Mouse (Mus musculus): ENCODE results near the gene Man1a2. TPM values are rescaled to one million over a fixed set of nuclear protein-coding genes. Genes with fewer than 3 reads are reported as not detected.

The Man1a2 gene
- total and polyA plus RNA-seq, 2 experiments from 2014 or later: 51.5 to 70.7 TPM

- no peak overlapping the region for H3K27ac ChIP-seq (ENCODE audit: low read depth, low read length)
- no peak overlapping the region for H3K4me3 ChIP-seq (ENCODE audit: low read depth, low read length)
- no peaks in the 10 kb centered on the region for H3K4me1 ChIP-seq (ENCODE audit: insufficient read depth, low read length)
- DNase-seq (ENCODE audit: low spot score): no peak
- no peak for TF ChIP-seq CTCF (IDR thresholded peaks at IDR 0.05)
- H3K9ac ChIP-seq (replicated peaks; ENCODE audit: low read length, poor library complexity, severe bottlenecking): no peak overlapping the region
- H3K4me2 ChIP-seq (ENCODE audit: low read depth, low read length, poor library complexity, severe bottlenecking): no peak overlapping the region
- no peaks in the 10 kb centered on the region for H3K9me3 ChIP-seq (ENCODE audit: low read length)
- 89% methylated on average over 11 of the region's 11 CpGs for WGBS
- no peaks in the 10 kb centered on the region for H3K27me3 ChIP-seq (ENCODE audit: insufficient read depth, low read length)
- H3K36me3 ChIP-seq (ENCODE audit: insufficient read depth, low read length): no peaks in the 10 kb centered on the region
- no peak for ATAC-seq (ENCODE audit: low FRiP score)
Measured at GRCm38 (mm10) chr3:100725960-100726674, 40.8 kb upstream of the Man1a2 start.

- no peaks in the 10 kb centered on the region for H3K4me1 ChIP-seq (ENCODE audit: insufficient read depth, low read length)
- no peaks in the 10 kb centered on the region for H3K36me3 ChIP-seq (ENCODE audit: insufficient read depth, low read length)
- H3K27ac ChIP-seq (ENCODE audit: low read depth, low read length): no peak overlapping the region
- no peak for ATAC-seq (ENCODE audit: low FRiP score)
- no peak overlapping the region for H3K4me3 ChIP-seq (ENCODE audit: low read depth, low read length)
- no peak overlapping the region for H3K9ac ChIP-seq (replicated peaks; ENCODE audit: low read length, poor library complexity, severe bottlenecking)
- no peak for DNase-seq (ENCODE audit: low spot score)
- TF ChIP-seq CTCF (IDR thresholded peaks at IDR 0.05): no peak
- no peaks in the 10 kb centered on the region for H3K9me3 ChIP-seq (ENCODE audit: low read length)
- no peak overlapping the region for H3K4me2 ChIP-seq (ENCODE audit: low read depth, low read length, poor library complexity, severe bottlenecking)
- H3K27me3 ChIP-seq (ENCODE audit: insufficient read depth, low read length): no peaks in the 10 kb centered on the region
- WGBS: 95% methylated on average over 5 of the region's 5 CpGs
Measured at GRCm38 (mm10) chr3:100720786-100721300, 35.5 kb upstream of the Man1a2 start.

- Histone ChIP-seq H3K27ac (ENCODE audit: low read depth, low read length) (no peak overlapping the region), H3K4me1 (ENCODE audit: insufficient read depth, low read length) (no peaks in the 10 kb centered on the region), H3K36me3 (ENCODE audit: insufficient read depth, low read length) (no peaks in the 10 kb centered on the region), H3K4me3 (ENCODE audit: low read depth, low read length) (no peak overlapping the region), H3K27me3 (ENCODE audit: insufficient read depth, low read length) (no peaks in the 10 kb centered on the region), H3K4me2 (ENCODE audit: low read depth, low read length, poor library complexity, severe bottlenecking) (no peak overlapping the region), H3K9ac (replicated peaks; ENCODE audit: low read length, poor library complexity, severe bottlenecking) (no peak overlapping the region), H3K9me3 (ENCODE audit: low read length) (no peaks in the 10 kb centered on the region)
- no peak for ATAC-seq (ENCODE audit: low FRiP score)
- DNase-seq (ENCODE audit: low spot score): no peak
- TF ChIP-seq CTCF (IDR thresholded peaks at IDR 0.05): no peak
- WGBS: 70% methylated on average over 7 of the region's 7 CpGs
Measured at GRCm38 (mm10) chr3:100716241-100716640, 30.9 kb upstream of the Man1a2 start.

- no peak overlapping the region for H3K4me2 ChIP-seq (ENCODE audit: low read depth, low read length, poor library complexity, severe bottlenecking)
- H3K27ac ChIP-seq (ENCODE audit: low read depth, low read length): no peak overlapping the region
- ATAC-seq (ENCODE audit: low FRiP score): no peak
- H3K9me3 ChIP-seq (ENCODE audit: low read length): no peaks in the 10 kb centered on the region
- no peaks in the 10 kb centered on the region for H3K4me1 ChIP-seq (ENCODE audit: insufficient read depth, low read length)
- TF ChIP-seq CTCF (IDR thresholded peaks at IDR 0.05): no peak
- H3K36me3 ChIP-seq (ENCODE audit: insufficient read depth, low read length): no peaks in the 10 kb centered on the region
- 80% methylated on average over 4 of the region's 4 CpGs for WGBS
- no peak for DNase-seq (ENCODE audit: low spot score)
- no peak overlapping the region for H3K9ac ChIP-seq (replicated peaks; ENCODE audit: low read length, poor library complexity, severe bottlenecking)
- no peak overlapping the region for H3K4me3 ChIP-seq (ENCODE audit: low read depth, low read length)
- no peaks in the 10 kb centered on the region for H3K27me3 ChIP-seq (ENCODE audit: insufficient read depth, low read length)
Measured at GRCm38 (mm10) chr3:100715367-100715766, 30.1 kb upstream of the Man1a2 start.

- no peaks in the 10 kb centered on the region for H3K36me3 ChIP-seq (ENCODE audit: insufficient read depth, low read length)
- H3K27me3 ChIP-seq (ENCODE audit: insufficient read depth, low read length): no peaks in the 10 kb centered on the region
- H3K9me3 ChIP-seq (ENCODE audit: low read length): no peaks in the 10 kb centered on the region
- no peak for DNase-seq (ENCODE audit: low spot score)
- H3K9ac ChIP-seq (replicated peaks; ENCODE audit: low read length, poor library complexity, severe bottlenecking): no peak overlapping the region
- H3K4me3 ChIP-seq (ENCODE audit: low read depth, low read length): no peak overlapping the region
- no peak overlapping the region for H3K4me2 ChIP-seq (ENCODE audit: low read depth, low read length, poor library complexity, severe bottlenecking)
- no peak overlapping the region for H3K27ac ChIP-seq (ENCODE audit: low read depth, low read length)
- ATAC-seq (ENCODE audit: low FRiP score): no peak
- H3K4me1 ChIP-seq (ENCODE audit: insufficient read depth, low read length): no peaks in the 10 kb centered on the region
- WGBS: 74% methylated on average over 11 of the region's 11 CpGs
- no peak for TF ChIP-seq CTCF (IDR thresholded peaks at IDR 0.05)
Measured at GRCm38 (mm10) chr3:100713142-100714005, 28.1 kb upstream of the Man1a2 start.

- no peak overlapping the region for H3K4me2 ChIP-seq (ENCODE audit: low read depth, low read length, poor library complexity, severe bottlenecking)
- no peaks in the 10 kb centered on the region for H3K27me3 ChIP-seq (ENCODE audit: insufficient read depth, low read length)
- DNase-seq (ENCODE audit: low spot score) (no peak), ATAC-seq (ENCODE audit: low FRiP score) (no peak)
- TF ChIP-seq CTCF (IDR thresholded peaks at IDR 0.05): no peak
- H3K9me3 ChIP-seq (ENCODE audit: low read length): no peaks in the 10 kb centered on the region
- H3K9ac ChIP-seq (replicated peaks; ENCODE audit: low read length, poor library complexity, severe bottlenecking): no peak overlapping the region
- H3K27ac ChIP-seq (ENCODE audit: low read depth, low read length): no peak overlapping the region
- no peaks in the 10 kb centered on the region for H3K4me1 ChIP-seq (ENCODE audit: insufficient read depth, low read length)
- no peaks in the 10 kb centered on the region for H3K36me3 ChIP-seq (ENCODE audit: insufficient read depth, low read length)
- WGBS: 88% methylated on average over 7 of the region's 7 CpGs
- no peak overlapping the region for H3K4me3 ChIP-seq (ENCODE audit: low read depth, low read length)
Measured at GRCm38 (mm10) chr3:100712140-100712539, 26.8 kb upstream of the Man1a2 start.
